Mouse (Mus musculus) ZHBTc4 (cell line): ENCODE measurements around the gene Gm6309.
"Not testable (repeated sequence)": the region's sequence is repeated elsewhere in the genome, so short reads cannot be mapped to it uniquely, and the experiment has no call there.

Experiments used
- DNase-seq: peaks from one replicate; pipeline ENCODE4 v3.0.0-alpha.2; 2011; ENCODE audit warnings: low read depth, low spot score

The Gm6309 gene

GRCm38 (mm10) chr5:146170621-146171020 is at the start of gene Gm6309:
TSS of gene Gm6309 (minus strand) at chr5:146170721.
- not testable (repeated sequence) for DNase-seq

- DNase-seq, result no peak
Measured at GRCm38 (mm10) chr5:146205537-146205936, 35.0 kb upstream of the Gm6309 start.

- DNase-seq, result peak; percentile 21
Measured at GRCm38 (mm10) chr5:146203921-146204320, 33.4 kb upstream of the Gm6309 start.

GRCm38 (mm10) chr5:146200580-146200979 is 30.1 kb upstream of the Gm6309 start:
- DNase-seq, result peak; percentile 47

- peak; percentile 53 for DNase-seq
Measured at GRCm38 (mm10) chr5:146199540-146199939, 29.0 kb upstream of the Gm6309 start.

- no peak for DNase-seq
Measured at GRCm38 (mm10) chr5:146199073-146199472, 28.6 kb upstream of the Gm6309 start.

GRCm38 (mm10) chr5:146193360-146193759 is 22.8 kb upstream of the Gm6309 start:
- DNase-seq, result no peak

GRCm38 (mm10) chr5:146190501-146191269 is 20.2 kb upstream of the Gm6309 start:
- DNase-seq, result no peak

- DNase-seq, result no peak
Measured at GRCm38 (mm10) chr5:146190093-146190492, 19.6 kb upstream of the Gm6309 start.

- DNase-seq, result no peak
Measured at GRCm38 (mm10) chr5:146188712-146189111, 18.2 kb upstream of the Gm6309 start.

- DNase-seq, result no peak
Measured at GRCm38 (mm10) chr5:146188144-146188543, 17.6 kb upstream of the Gm6309 start.

GRCm38 (mm10) chr5:146187441-146187840 is 16.9 kb upstream of the Gm6309 start:
- DNase-seq, result peak; percentile 63

GRCm38 (mm10) chr5:146185204-146185603 is 14.7 kb upstream of the Gm6309 start, which contains the start of gene 1700001J03Rik:
TSS of gene 1700001J03Rik (minus strand) at chr5:146185304.
- not testable (repeated sequence) for DNase-seq

GRCm38 (mm10) chr5:146172744-146173143 is 2.2 kb upstream of the Gm6309 start:
- not testable (repeated sequence) for DNase-seq

- not testable (repeated sequence) for DNase-seq
Measured at GRCm38 (mm10) chr5:146160439-146160838, 10.1 kb downstream of the Gm6309 start, which contains the start of gene Gm5565. TSS of gene Gm5565 (minus strand) at chr5:146160539.

- DNase-seq, result not testable (repeated sequence)
Measured at GRCm38 (mm10) chr5:146158326-146158725, 12.2 kb downstream of the Gm6309 start.

GRCm38 (mm10) chr5:146150454-146150853 is 20.1 kb downstream of the Gm6309 start:
- no peak for DNase-seq

GRCm38 (mm10) chr5:146147903-146148302 is 22.6 kb downstream of the Gm6309 start:
- DNase-seq, result peak; percentile 64
